8 mouse cellular contexts compared by ENCODE assay signal in genomic region chr5:124482966-124483654, GRCm38 (mm10). TPM values are rescaled to one million over a fixed set of nuclear protein-coding genes. Genes with fewer than 3 reads are reported as not detected.
A peak's percentile ranks its signal among the peaks of the same experiment; 100 is the strongest.
DNase-seq lines count a peak whose midpoint lies in the region; ATAC-seq and TF ChIP-seq lines count a peak whose summit lies in the region.

TSS of gene Snrnp35 (plus strand) at chr5:124483134.

- WGBS in embryonic facial prominence, embryonic 13.5 days: under 1% methylated on average over 48 of the region's 48 CpGs
- under 1% methylated on average over 48 of the region's 48 CpGs for WGBS in kidney, adult 2 months
- under 1% methylated on average over 44 of the region's 48 CpGs for WGBS in limb, embryonic 13.5 days
- under 1% methylated on average over 48 of the region's 48 CpGs for WGBS in midbrain, embryonic 16.5 days

- H3K4me2 ChIP-seq in embryonic facial prominence, embryonic 13.5 days: peak within 1 kb of the TSS; percentile 71
- H3K4me2 ChIP-seq in limb, embryonic 13.5 days (replicated peaks): peak within 1 kb of the TSS; percentile 75
- peak within 1 kb of the TSS; percentile 80 for H3K4me2 ChIP-seq in midbrain, embryonic 16.5 days (ENCODE audit: low read length)

- peaks cover 12% of the 10 kb centered on the region for H3K4me1 ChIP-seq in embryonic facial prominence, embryonic 13.5 days
- peaks cover 3% of the 10 kb centered on the region; the same call in 1 of the 2 replicates for H3K4me1 ChIP-seq in kidney, adult 2 months (ENCODE audit: control insufficient read depth, insufficient read depth, low read length)
- peaks cover 17% of the 10 kb centered on the region for H3K4me1 ChIP-seq in limb, embryonic 13.5 days
- H3K4me1 ChIP-seq in midbrain, embryonic 16.5 days (ENCODE audit: control insufficient read depth, insufficient read depth, low read length): peaks cover 18% of the 10 kb centered on the region

- peak within 1 kb of the TSS; percentile 86 for H3K9ac ChIP-seq in embryonic facial prominence, embryonic 13.5 days
- peak within 1 kb of the TSS; percentile 82 for H3K9ac ChIP-seq in limb, embryonic 13.5 days
- H3K9ac ChIP-seq in midbrain, embryonic 16.5 days (ENCODE audit: low read depth, low read length): peak within 1 kb of the TSS; percentile 86

- H3K9me3 ChIP-seq in embryonic facial prominence, embryonic 13.5 days: no peaks in the 10 kb centered on the region
- H3K9me3 ChIP-seq in limb, embryonic 13.5 days: no peaks in the 10 kb centered on the region
- no peaks in the 10 kb centered on the region for H3K9me3 ChIP-seq in midbrain, embryonic 16.5 days (replicated peaks; ENCODE audit: control insufficient read depth, low read length, poor library complexity, severe bottlenecking)

- no peak for TF ChIP-seq CTCF in kidney, adult 2 months (conservative IDR thresholded peaks at IDR 0.05; ENCODE audit: insufficient read depth, insufficient read length, low read depth, low read length)

- H3K4me3 ChIP-seq in embryonic facial prominence, embryonic 13.5 days: peak within 1 kb of the TSS; percentile 65
- peak within 1 kb of the TSS; percentile 72 for H3K4me3 ChIP-seq in kidney, adult 2 months (ENCODE audit: insufficient read depth, low read depth, low read length)
- H3K4me3 ChIP-seq in limb, embryonic 13.5 days: peak within 1 kb of the TSS; percentile 59
- peak within 1 kb of the TSS; percentile 70 for H3K4me3 ChIP-seq in midbrain, embryonic 16.5 days (ENCODE audit: low read depth, low read length)

- ATAC-seq in embryonic facial prominence, embryonic 13.5 days (ENCODE audit: insufficient number of reproducible peaks, insufficient read depth, low FRiP score, low TSS enrichment, low read depth): peak; percentile 87
- peak; percentile 89 for ATAC-seq in limb, embryonic 13.5 days (ENCODE audit: low FRiP score, low read depth)
- ATAC-seq in midbrain, embryonic 16.5 days: peak; percentile 89

- H3K36me3 ChIP-seq in embryonic facial prominence, embryonic 13.5 days: peaks cover 3% of the 10 kb centered on the region; the same call in 1 of the 2 replicates
- H3K36me3 ChIP-seq in kidney, adult 2 months (ENCODE audit: control insufficient read depth, insufficient read depth, low read length): no peaks in the 10 kb centered on the region
- H3K36me3 ChIP-seq in limb, embryonic 13.5 days: no peaks in the 10 kb centered on the region
- H3K36me3 ChIP-seq in midbrain, embryonic 16.5 days (ENCODE audit: control insufficient read depth, insufficient read depth, low read length): no peaks in the 10 kb centered on the region

- H3K27ac ChIP-seq in embryonic facial prominence, embryonic 13.5 days: peak within 1 kb of the TSS; percentile 100
- H3K27ac ChIP-seq in kidney, adult 2 months (ENCODE audit: insufficient read depth, low read depth, low read length): peak within 1 kb of the TSS; percentile 56
- peak within 1 kb of the TSS; percentile 100 for H3K27ac ChIP-seq in limb, embryonic 13.5 days
- peak within 1 kb of the TSS; percentile 98 for H3K27ac ChIP-seq in midbrain, embryonic 16.5 days (ENCODE audit: low read length)

- H3K27me3 ChIP-seq in embryonic facial prominence, embryonic 13.5 days: no peaks in the 10 kb centered on the region
- no peaks in the 10 kb centered on the region for H3K27me3 ChIP-seq in kidney, adult 2 months (replicated peaks; ENCODE audit: control insufficient read depth, insufficient read depth, low read length)
- H3K27me3 ChIP-seq in limb, embryonic 13.5 days: no peaks in the 10 kb centered on the region
- H3K27me3 ChIP-seq in midbrain, embryonic 16.5 days (ENCODE audit: control insufficient read depth, insufficient read depth, low read depth, low read length): no peaks in the 10 kb centered on the region

- TF ChIP-seq POLR2A in kidney, adult 2 months (IDR thresholded peaks at IDR 0.05; ENCODE audit: low read depth, low read length): no peak

- DNase-seq in 3134 (ENCODE audit: extremely low read depth, insufficient read length, low spot score): peak; percentile 97
- peak; percentile 94 to 95 for DNase-seq in adrenal gland, postnatal 36 days
- peak; percentile 94 to 95 for DNase-seq in heart, adult 18-20 months
- DNase-seq in kidney, adult 2 months: peak; percentile 96
- DNase-seq in spleen, postnatal 10 days (ENCODE audit: low spot score in 2 of 2): peak; percentile 93 to 94

RNA-seq across cellular contexts. Expression of gene Snrnp35, which starts in this region (rescaled TPM):
- 10 to 100 TPM; 19.4 to 20.5 TPM for total RNA-seq in adrenal gland, postnatal 36 days (2021)
- polyA plus RNA-seq in embryonic facial prominence, embryonic 13.5 days (2015; fragmentation: Nextera tagmentation; extraction: Ambion mirVana): 25.9 and 28.3 TPM in 2 replicates
- 10 to 100 TPM; 14.0 to 14.2 TPM for total RNA-seq in heart, adult 18-20 months (2021)
- polyA plus RNA-seq in kidney, adult 2 months (2012; rRNA removed): 4.3 and 5.9 TPM in 2 replicates
- polyA plus RNA-seq in limb, embryonic 13.5 days (2015; fragmentation: Nextera tagmentation; extraction: Ambion mirVana): 24.3 and 28.2 TPM in 2 replicates
- polyA plus RNA-seq in midbrain, embryonic 16.5 days (2015; fragmentation: Nextera tagmentation; extraction: Ambion mirVana): 19.9 and 21.7 TPM in 2 replicates

Comparison
In these comparisons a context has a peak if more than half of its experiments do, and no peak if none do; other contexts are left out.
1. Peak in every context shown above with its lines: DNase-seq, ATAC-seq, H3K4me3 ChIP-seq and H3K27ac ChIP-seq.